Mouse (Mus musculus): ENCODE data around the gene Tpm4. TPM values are rescaled to one million over a fixed set of nuclear protein-coding genes. Genes with fewer than 3 reads are reported as not detected.

Tpm4 gene
- polyA plus RNA-seq, 1 experiment from 2014 or later = 172 TPM

DNA sequence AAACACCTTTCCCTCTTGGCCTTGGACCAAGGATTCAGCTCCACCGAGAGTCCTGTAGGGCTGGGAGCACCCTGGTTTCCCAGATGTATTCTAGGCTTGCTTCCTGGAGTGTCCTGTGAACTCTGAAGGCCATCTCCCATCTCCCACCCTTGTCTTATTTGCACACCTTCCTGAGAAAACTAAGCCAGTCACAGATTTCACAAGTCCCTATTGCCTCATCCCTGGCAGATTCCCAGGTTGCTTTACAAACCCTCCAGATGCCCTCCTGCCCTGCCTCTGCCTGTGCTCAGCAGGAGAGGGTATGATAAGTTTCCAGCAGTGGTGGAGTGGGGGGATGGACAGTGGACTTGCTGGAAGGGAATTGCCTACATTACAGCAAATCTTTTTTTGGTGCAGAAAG lies 11.3 kb downstream of the Tpm4 start:
- 90% methylated on average over 1 of the region's 1 CpGs for WGBS
- H3K9me3 ChIP-seq = no peaks in the 10 kb centered on the region
- H3K4me2 ChIP-seq = no peak overlapping the region
- no peak overlapping the region for H3K9ac ChIP-seq
- no peak overlapping the region for H3K4me3 ChIP-seq
- H3K27ac ChIP-seq = no peak overlapping the region
- H3K36me3 ChIP-seq (replicated peaks) = peaks cover 34% of the 10 kb centered on the region
- no peak for ATAC-seq (replicated peaks)
- H3K4me1 ChIP-seq = no peaks in the 10 kb centered on the region
- no peaks in the 10 kb centered on the region for H3K27me3 ChIP-seq (replicated peaks)

- Histone ChIP-seq H3K27ac (no peak overlapping the region), H3K9ac (no peak overlapping the region), H3K27me3 (replicated peaks) (no peaks in the 10 kb centered on the region), H3K4me1 (no peaks in the 10 kb centered on the region), H3K36me3 (replicated peaks) (peaks cover 34% of the 10 kb centered on the region), H3K4me2 (no peak overlapping the region), H3K9me3 (no peaks in the 10 kb centered on the region), H3K4me3 (no peak overlapping the region)
- 90% methylated on average over 3 of the region's 3 CpGs for WGBS
- ATAC-seq (replicated peaks) = no peak
These were observed 11.8 kb downstream of the Tpm4 start for GRCm38 (mm10) chr8:72146556-72146955.

DNA sequence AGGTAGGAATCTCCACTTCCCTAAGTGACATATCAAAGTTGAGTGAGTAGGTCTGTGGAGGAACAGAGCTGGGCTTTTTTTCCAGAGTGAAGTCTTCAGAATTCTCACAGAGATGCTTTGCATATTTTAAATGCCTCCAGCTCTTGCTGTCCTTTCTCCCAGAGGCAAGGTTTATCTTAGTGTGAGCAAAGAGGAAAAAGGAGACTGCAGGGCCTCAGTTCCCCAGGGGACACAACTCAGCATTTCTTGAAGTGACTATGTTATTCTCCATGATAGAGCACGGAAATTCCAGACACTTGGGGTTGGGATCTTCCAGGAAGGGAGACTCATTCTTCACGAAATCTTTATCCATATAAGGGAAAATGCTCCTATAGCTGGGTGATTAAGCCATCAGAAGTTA lies 12.5 kb downstream of the Tpm4 start:
- H3K4me2 ChIP-seq = no peak overlapping the region
- H3K36me3 ChIP-seq (replicated peaks) = peaks cover 38% of the 10 kb centered on the region
- no peaks in the 10 kb centered on the region for H3K4me1 ChIP-seq
- no peak for ATAC-seq (replicated peaks)
- whole genome bisulfite sequencing = 82% methylated on average over 2 of the region's 2 CpGs
- H3K9ac ChIP-seq = no peak overlapping the region
- H3K27me3 ChIP-seq (replicated peaks) = no peaks in the 10 kb centered on the region
- H3K4me3 ChIP-seq = no peak overlapping the region
- H3K9me3 ChIP-seq = no peaks in the 10 kb centered on the region
- no peak overlapping the region for H3K27ac ChIP-seq

- Histone ChIP-seq H3K4me2 (no peak overlapping the region), H3K4me1 (no peaks in the 10 kb centered on the region), H3K27ac (no peak overlapping the region), H3K9ac (no peak overlapping the region), H3K27me3 (replicated peaks) (no peaks in the 10 kb centered on the region), H3K36me3 (replicated peaks) (peaks cover 31% of the 10 kb centered on the region), H3K4me3 (no peak overlapping the region), H3K9me3 (no peaks in the 10 kb centered on the region)
- ATAC-seq (replicated peaks) = no peak
- 90% methylated on average over 1 of the region's 1 CpGs for WGBS
These were observed 14.3 kb downstream of the Tpm4 start for GRCm38 (mm10) chr8:72149056-72149455.

DNA sequence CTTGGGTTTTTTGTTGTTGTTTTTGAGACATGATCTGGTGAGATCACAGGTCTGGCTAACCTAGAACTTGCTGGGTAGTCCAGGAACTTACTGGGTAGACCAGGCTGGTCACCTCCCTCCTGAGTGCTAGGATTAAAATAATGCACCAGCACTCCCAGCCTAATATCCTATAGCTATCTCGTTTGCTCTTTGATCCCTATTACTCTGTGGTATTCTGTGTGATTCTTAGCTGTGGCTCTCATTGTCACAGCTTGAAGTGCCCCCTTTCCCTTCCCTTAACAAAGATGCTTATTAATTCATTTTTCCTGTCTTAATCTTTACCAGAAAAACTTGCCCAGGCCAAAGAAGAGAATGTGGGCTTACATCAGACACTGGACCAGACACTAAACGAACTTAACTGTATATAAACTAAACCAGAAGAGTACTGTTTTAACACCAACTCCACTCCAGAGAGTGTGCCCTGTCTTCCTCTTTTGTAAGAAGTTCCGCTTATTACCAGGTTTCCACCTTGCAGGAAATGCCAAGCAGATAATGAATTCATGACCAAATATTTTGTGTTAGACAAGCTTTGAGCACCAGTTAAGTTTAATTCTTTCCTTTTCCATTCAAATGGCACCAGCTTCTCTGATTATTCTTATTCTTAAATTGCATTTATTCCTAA lies 16.8 kb downstream of the Tpm4 start:
- H3K4me3 ChIP-seq = no peak overlapping the region
- ATAC-seq (replicated peaks) = no peak
- H3K9ac ChIP-seq = no peak overlapping the region
- no peaks in the 10 kb centered on the region for H3K4me1 ChIP-seq
- H3K27me3 ChIP-seq (replicated peaks) = no peaks in the 10 kb centered on the region
- H3K36me3 ChIP-seq (replicated peaks) = peaks cover 19% of the 10 kb centered on the region
- H3K27ac ChIP-seq = no peak overlapping the region
- WGBS = 91% methylated on average over 3 of the region's 3 CpGs
- no peaks in the 10 kb centered on the region for H3K9me3 ChIP-seq
- no peak overlapping the region for H3K4me2 ChIP-seq

GRCm38 (mm10) chr8:72153382-72153781 lies 18.6 kb downstream of the Tpm4 start:
- Histone ChIP-seq H3K4me2 (no peak overlapping the region), H3K9ac (no peak overlapping the region), H3K36me3 (replicated peaks) (peaks cover 8% of the 10 kb centered on the region; the same call in 1 of the 2 replicates), H3K27ac (no peak overlapping the region), H3K9me3 (no peaks in the 10 kb centered on the region), H3K4me1 (no peaks in the 10 kb centered on the region), H3K4me3 (no peak overlapping the region), H3K27me3 (replicated peaks) (no peaks in the 10 kb centered on the region)
- ATAC-seq (replicated peaks) = no peak

GRCm38 (mm10) chr8:72158096-72158495 lies 23.3 kb downstream of the Tpm4 start:
- Histone ChIP-seq H3K9me3 (no peaks in the 10 kb centered on the region), H3K4me1 (peaks cover 28% of the 10 kb centered on the region), H3K4me3 (no peak overlapping the region), H3K4me2 (no peak overlapping the region), H3K9ac (no peak overlapping the region), H3K36me3 (replicated peaks) (no peaks in the 10 kb centered on the region), H3K27me3 (replicated peaks) (no peaks in the 10 kb centered on the region), H3K27ac (no peak overlapping the region)
- WGBS = 85% methylated on average over 2 of the region's 2 CpGs
- ATAC-seq (replicated peaks) = no peak

- Histone ChIP-seq H3K4me3 (no peak overlapping the region), H3K27ac (no peak overlapping the region), H3K9me3 (no peaks in the 10 kb centered on the region), H3K27me3 (replicated peaks) (no peaks in the 10 kb centered on the region), H3K9ac (no peak overlapping the region), H3K4me1 (peaks cover 28% of the 10 kb centered on the region), H3K4me2 (no peak overlapping the region), H3K36me3 (replicated peaks) (no peaks in the 10 kb centered on the region)
- ATAC-seq (replicated peaks) = no peak
- 80% methylated on average over 3 of the region's 3 CpGs for WGBS
These were observed 24.0 kb downstream of the Tpm4 start for GRCm38 (mm10) chr8:72158726-72159125.

- no peaks in the 10 kb centered on the region for H3K9me3 ChIP-seq
- H3K4me1 ChIP-seq = peaks cover 28% of the 10 kb centered on the region
- H3K4me2 ChIP-seq = peak overlapping the region; percentile 73
- H3K36me3 ChIP-seq (replicated peaks) = 0 out of 2 replicates have a peak, but pooled peaks cover 3% of the 10 kb centered on the region
- peak overlapping the region; percentile 81; the same call in 1 of the 2 replicates for H3K27ac ChIP-seq
- H3K9ac ChIP-seq = peak overlapping the region; percentile 51
- no peak for ATAC-seq (replicated peaks)
- WGBS = 77% methylated on average over 3 of the region's 3 CpGs
- H3K4me3 ChIP-seq = peak overlapping the region; percentile 79
- H3K27me3 ChIP-seq (replicated peaks) = no peaks in the 10 kb centered on the region
These were observed 25.2 kb downstream of the Tpm4 start for GRCm38 (mm10) chr8:72160007-72160406.

- peak within 1 kb of the TSS; percentile 83 for H3K27ac ChIP-seq
- H3K4me3 ChIP-seq = peak within 1 kb of the TSS; percentile 79
- peak; percentile 99 for ATAC-seq (replicated peaks)
- peaks cover 28% of the 10 kb centered on the region for H3K4me1 ChIP-seq
- peak within 1 kb of the TSS; percentile 73 for H3K4me2 ChIP-seq
- peak within 1 kb of the TSS; percentile 93 for H3K9ac ChIP-seq
- H3K27me3 ChIP-seq (replicated peaks) = no peaks in the 10 kb centered on the region
- no peaks in the 10 kb centered on the region for H3K9me3 ChIP-seq
- H3K36me3 ChIP-seq (replicated peaks) = 0 out of 2 replicates have a peak, but pooled peaks cover 3% of the 10 kb centered on the region
- WGBS = under 1% methylated on average over 82 of the region's 82 CpGs
These were observed 26.2 kb downstream of the Tpm4 start, which contains the start of gene Rab8a for GRCm38 (mm10) chr8:72160707-72161697. TSS of gene Rab8a (plus strand) at chr8:72161200.

DNA sequence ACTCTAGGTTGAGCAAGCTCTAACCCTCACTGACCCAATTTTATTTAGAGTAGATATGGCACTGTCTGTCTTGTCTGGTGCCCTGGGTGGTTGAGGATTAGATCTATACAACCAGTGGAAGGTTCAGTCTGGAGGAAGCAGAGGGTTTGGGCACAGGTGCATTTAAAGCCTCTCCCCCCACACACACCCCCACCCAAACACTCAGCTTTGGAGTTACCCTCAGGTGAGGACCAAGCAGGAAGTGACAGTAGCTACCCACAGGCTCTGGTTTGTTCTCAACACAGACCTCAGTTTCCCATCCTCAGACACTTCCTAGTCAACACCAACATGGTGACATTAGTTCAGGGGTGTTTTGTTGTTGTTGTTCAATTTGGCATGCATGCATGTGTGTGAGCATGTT lies 28.0 kb downstream of the Tpm4 start:
- Histone ChIP-seq H3K9me3 (no peaks in the 10 kb centered on the region), H3K9ac (no peak overlapping the region), H3K4me1 (peaks cover 28% of the 10 kb centered on the region), H3K4me3 (0 out of 2 replicates have a peak overlapping the region, but pooled peaks have one; percentile 79), H3K27me3 (replicated peaks) (no peaks in the 10 kb centered on the region), H3K36me3 (replicated peaks) (0 out of 2 replicates have a peak, but pooled peaks cover 3% of the 10 kb centered on the region), H3K27ac (no peak overlapping the region), H3K4me2 (0 out of 2 replicates have a peak overlapping the region, but pooled peaks have one; percentile 72)
- no peak for ATAC-seq (replicated peaks)

- no peaks in the 10 kb centered on the region for H3K27me3 ChIP-seq (replicated peaks)
These were observed 34.4 kb downstream of the Tpm4 start for GRCm38 (mm10) chr8:72169098-72169668.

More at GRCm38 (mm10) chr8:72169098-72169668, 34.4 kb downstream of the Tpm4 start:
- Histone ChIP-seq H3K9me3 (no peaks in the 10 kb centered on the region), H3K4me3 (no peak overlapping the region), H3K9ac (no peak overlapping the region), H3K36me3 (replicated peaks) (peaks cover 57% of the 10 kb centered on the region), H3K27ac (no peak overlapping the region), H3K4me1 (no peaks in the 10 kb centered on the region), H3K4me2 (no peak overlapping the region)
- WGBS = 92% methylated on average over 3 of the region's 3 CpGs
- no peak for ATAC-seq (replicated peaks)

Measured in midbrain, embryonic 15.5 days (tissue).